Mouse (Mus musculus) liver, embryonic 13.5 days (tissue): ENCODE results near the gene Dbndd1. TPM values are rescaled to one million over a fixed set of nuclear protein-coding genes. Genes with fewer than 3 reads are reported as not detected.
"Not testable (repeated sequence)": the region's sequence is repeated elsewhere in the genome, so short reads cannot be mapped to it uniquely, and the experiment has no call there.

ENCODE experiments used
- ATAC-seq: fragments of 200-750 bp; cut with Nextera tagmentation; 2 replicates; pipeline ENCODE4 v1.8.0; 2017; ENCODE audit warnings: low read depth, mild to moderate bottlenecking, moderate number of reproducible peaks, moderate library complexity
- DNase-seq: peaks from one replicate; pipeline ENCODE4 v3.0.0; 2022
- H3K27ac ChIP-seq: fragments of 300-500 bp; sonication (generic); 2 replicates; pipeline ENCODE4 v1.5.1; 2015; ENCODE audit warnings: moderate library complexity, mild to moderate bottlenecking, inconsistent platforms
- H3K27me3 ChIP-seq: fragments of 300-500 bp; sonication (generic); 2 replicates; pipeline ENCODE4 v1.6.1; 2015; ENCODE audit warnings: mild to moderate bottlenecking, inconsistent platforms
- H3K36me3 ChIP-seq: fragments of 300-500 bp; sonication (generic); 2 replicates; pipeline ENCODE4 v1.6.1; 2015; ENCODE audit warnings: mild to moderate bottlenecking, inconsistent platforms
- H3K4me1 ChIP-seq: fragments of 300-500 bp; sonication (generic); replicated peaks from 2 replicates; pipeline ENCODE4 v1.6.1; 2015; ENCODE audit warnings: inconsistent platforms
- H3K4me2 ChIP-seq: fragments of 300-500 bp; sonication (generic); 2 replicates; pipeline ENCODE4 v1.6.1; 2015; ENCODE audit warnings: inconsistent platforms, mild to moderate bottlenecking, moderate library complexity
- H3K4me3 ChIP-seq: fragments of 300-500 bp; sonication (generic); replicated peaks from 2 replicates; pipeline ENCODE4 v1.5.1; 2015; ENCODE audit warnings: mild to moderate bottlenecking, inconsistent platforms
- H3K9ac ChIP-seq: fragments of 300-500 bp; sonication (generic); 2 replicates; pipeline ENCODE4 v1.6.1; 2015; ENCODE audit warnings: mild to moderate bottlenecking, inconsistent platforms
- H3K9me3 ChIP-seq: fragments of 300-500 bp; sonication (generic); replicated peaks from 2 replicates; pipeline ENCODE4 v1.6.1; 2016; ENCODE audit warnings: inconsistent platforms
- WGBS: fragments of 180-500 bp; shearing (Covaris S2); methylation state at CpG from one replicate; pipeline ENCODE4 v1.1.7; 2015; ENCODE audit not compliant: insufficient replicate concordance; 5-methylcytosine and 5-hydroxymethylcytosine counted together
- polyA plus RNA-seq: library from polyadenylated mRNA; unstranded; fragments of >200 nt; fragmentation: Nextera tagmentation; extraction: Ambion mirVana; gene quantifications from 2 replicates; pipeline ENCODE4 v1.2.1, GENCODE M21; 2015

The Dbndd1 gene
- polyA plus RNA-seq = 0.29 and 0.32 TPM in 2 replicates

DNA sequence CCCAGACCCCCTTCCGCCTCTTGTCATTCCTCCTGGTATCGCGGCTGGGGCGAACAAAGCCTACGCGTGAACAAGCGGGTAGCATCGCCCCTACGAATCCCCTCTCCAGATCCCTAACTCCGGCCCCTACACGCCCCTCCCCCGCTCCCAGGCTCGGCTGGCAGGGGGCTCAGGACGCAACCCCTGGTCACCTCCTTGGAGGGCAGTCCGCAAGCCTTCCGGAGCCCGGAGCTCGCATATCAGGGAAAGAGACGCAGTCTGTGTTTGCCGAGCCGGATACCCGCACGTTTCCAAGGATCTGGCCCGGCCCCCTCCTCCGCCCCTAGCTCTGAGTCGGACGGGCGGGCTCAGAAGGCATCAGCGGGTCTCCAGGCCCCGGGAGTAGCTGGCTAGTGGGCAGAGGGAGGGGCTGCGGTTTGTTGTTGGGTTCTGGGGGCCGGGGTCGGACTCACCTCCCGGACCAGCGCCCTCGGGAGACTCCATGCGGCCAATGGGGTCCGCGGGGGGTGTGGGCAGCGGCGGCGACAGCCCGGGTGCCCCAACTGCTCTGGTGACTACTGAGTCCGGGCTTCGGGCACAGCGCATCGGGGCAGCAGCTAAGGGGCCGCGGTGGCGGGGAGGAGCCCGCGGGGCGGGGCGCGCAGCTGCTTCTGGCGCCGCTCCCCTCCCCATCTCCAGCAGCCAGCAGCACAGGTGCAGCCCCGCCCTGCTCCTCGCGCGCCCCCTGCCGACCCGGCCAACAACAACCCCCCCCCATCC lies at the start of gene Dbndd1:
Gene Dbndd1, minus strand, starts transcription at position 683 of the 759 bp plus-strand sequence.
- ATAC-seq = no peak
- Histone ChIP-seq H3K4me2 (peak within 1 kb of the TSS; percentile 77), H3K27me3 (peaks cover 59% of the 10 kb centered on the region), H3K4me3 (peak within 1 kb of the TSS; percentile 59), H3K27ac (no peak within 1 kb of the TSS), H3K9me3 (no peaks in the 10 kb centered on the region), H3K9ac (peak within 1 kb of the TSS; percentile 33; the same call in 1 of the 2 replicates), H3K36me3 (no peaks in the 10 kb centered on the region), H3K4me1 (peaks cover 24% of the 10 kb centered on the region)
- no peak for DNase-seq
- WGBS = under 1% methylated on average over 59 of the region's 63 CpGs

DNA sequence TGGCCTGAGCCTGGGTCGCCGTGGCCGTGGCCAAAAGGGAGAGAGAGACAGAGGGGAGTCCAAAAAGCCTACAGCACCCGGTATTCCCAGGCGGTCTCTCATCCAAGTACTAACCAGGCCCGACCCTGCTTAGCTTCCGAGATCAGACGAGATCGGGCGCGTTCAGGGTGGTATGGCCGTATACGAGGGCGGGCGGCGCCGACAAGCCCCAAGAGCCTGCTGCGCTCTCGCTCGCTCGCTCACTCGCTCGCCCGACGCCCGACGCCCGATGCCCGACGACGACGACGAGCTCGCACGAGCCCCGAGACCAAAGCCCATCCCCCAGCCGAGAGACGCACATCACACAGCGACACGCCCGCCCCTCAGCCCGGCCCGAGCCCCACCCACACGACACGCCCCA lies 49.0 kb upstream of the Dbndd1 start:
- not testable (repeated sequence) for DNase-seq, H3K27ac ChIP-seq, H3K9me3 ChIP-seq, H3K36me3 ChIP-seq, H3K9ac ChIP-seq, H3K4me1 ChIP-seq, ATAC-seq, H3K4me2 ChIP-seq, H3K27me3 ChIP-seq, H3K4me3 ChIP-seq
- no CpG with 5 or more reads among the region's 45 CpGs for WGBS

DNA sequence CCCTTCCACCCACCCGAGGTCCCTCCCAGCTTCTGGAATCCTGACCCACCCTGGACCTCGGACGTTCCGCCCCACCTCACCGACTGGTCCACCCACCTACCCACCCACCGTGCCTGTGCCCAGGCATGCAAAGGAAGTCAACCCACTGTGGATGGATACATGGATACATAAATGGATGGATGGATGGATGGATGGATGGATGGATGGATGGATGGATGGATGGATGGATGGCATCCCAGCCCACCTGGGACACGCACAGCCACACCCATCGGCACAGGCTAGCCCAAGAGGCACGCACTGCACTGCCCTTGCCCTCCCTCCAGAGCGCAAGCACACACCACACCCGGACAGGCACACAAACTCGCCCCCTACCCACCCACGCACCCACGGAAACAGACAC lies 22.4 kb upstream of the Dbndd1 start:
- H3K27me3 ChIP-seq = peaks cover 21% of the 10 kb centered on the region
- not testable (repeated sequence) for ATAC-seq, H3K4me2 ChIP-seq, H3K27ac ChIP-seq, H3K4me3 ChIP-seq, H3K9me3 ChIP-seq, H3K9ac ChIP-seq, DNase-seq, H3K4me1 ChIP-seq
- 68% methylated on average over 7 of the region's 14 CpGs for WGBS
- H3K36me3 ChIP-seq = peaks cover 23% of the 10 kb centered on the region

DNA sequence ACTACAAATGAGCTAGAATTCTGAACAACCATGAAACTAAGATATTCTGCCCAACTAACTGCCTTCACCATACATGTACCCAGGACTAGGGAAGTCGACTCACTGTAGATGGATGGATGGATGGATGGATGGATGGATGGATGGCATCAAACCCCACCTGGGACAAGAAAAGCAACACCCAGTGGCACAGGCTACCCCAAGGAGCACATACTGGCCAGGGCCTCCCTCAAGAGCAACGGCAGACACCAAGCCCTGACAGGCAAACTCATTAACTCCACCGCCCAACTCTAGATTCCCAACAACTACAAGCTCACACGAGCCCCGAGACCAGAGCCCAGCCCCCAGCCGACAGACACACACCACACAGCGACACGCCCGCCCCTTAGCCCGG lies 21.7 kb upstream of the Dbndd1 start:
- no peak overlapping the region for H3K4me3 ChIP-seq
- no peak overlapping the region for H3K4me2 ChIP-seq
- H3K36me3 ChIP-seq = peaks cover 23% of the 10 kb centered on the region
- no peaks in the 10 kb centered on the region for H3K9me3 ChIP-seq
- no peak overlapping the region for H3K9ac ChIP-seq
- WGBS = 20% methylated on average over 10 of the region's 10 CpGs
- H3K4me1 ChIP-seq = no peaks in the 10 kb centered on the region
- DNase-seq = no peak
- ATAC-seq = no peak
- no peak overlapping the region for H3K27ac ChIP-seq
- peaks cover 21% of the 10 kb centered on the region for H3K27me3 ChIP-seq

DNA sequence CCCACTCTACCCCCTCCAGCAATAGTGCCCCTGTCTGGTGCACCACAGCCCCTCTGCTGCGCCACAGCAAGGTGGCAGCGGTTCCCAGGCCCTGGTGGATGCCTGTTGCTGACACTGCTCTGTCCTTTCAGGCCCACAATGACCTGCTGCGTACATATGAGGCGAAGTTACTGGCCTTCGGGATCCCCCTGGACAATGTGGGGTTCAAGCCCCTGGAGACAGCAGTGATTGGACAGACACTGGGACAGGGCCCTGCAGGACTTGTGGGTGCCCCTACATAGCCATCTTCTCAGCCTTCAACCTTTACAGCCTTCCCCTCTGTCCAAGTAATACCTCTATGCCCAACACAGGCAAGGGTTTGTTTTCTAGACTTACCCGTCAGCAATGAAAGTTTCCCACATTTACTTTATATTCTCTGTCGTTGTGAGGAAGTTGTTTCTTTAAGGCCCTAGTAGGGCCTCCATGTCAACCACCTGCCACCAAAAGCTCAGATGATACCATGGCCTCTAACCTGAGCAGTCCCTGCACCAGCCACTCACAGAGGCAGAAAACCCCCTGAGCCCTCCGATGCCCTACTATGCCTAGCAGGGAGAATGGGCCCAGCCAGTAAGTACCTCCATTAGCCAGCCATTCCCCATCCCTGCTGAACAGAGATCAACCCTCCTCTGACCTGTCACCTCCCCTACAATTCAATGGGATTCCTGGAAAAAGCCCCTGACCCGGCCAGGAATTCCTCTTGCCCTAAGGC lies 21.2 kb upstream of the Dbndd1 start:
- no peak overlapping the region for H3K9ac ChIP-seq
- no peak overlapping the region for H3K27ac ChIP-seq
- no peaks in the 10 kb centered on the region for H3K9me3 ChIP-seq
- no peak overlapping the region for H3K4me3 ChIP-seq
- H3K4me2 ChIP-seq = no peak overlapping the region
- H3K27me3 ChIP-seq = peaks cover 21% of the 10 kb centered on the region
- DNase-seq = no peak
- 75% methylated on average over 9 of the region's 9 CpGs for WGBS
- H3K36me3 ChIP-seq = peaks cover 29% of the 10 kb centered on the region
- no peaks in the 10 kb centered on the region for H3K4me1 ChIP-seq
- no peak for ATAC-seq

DNA sequence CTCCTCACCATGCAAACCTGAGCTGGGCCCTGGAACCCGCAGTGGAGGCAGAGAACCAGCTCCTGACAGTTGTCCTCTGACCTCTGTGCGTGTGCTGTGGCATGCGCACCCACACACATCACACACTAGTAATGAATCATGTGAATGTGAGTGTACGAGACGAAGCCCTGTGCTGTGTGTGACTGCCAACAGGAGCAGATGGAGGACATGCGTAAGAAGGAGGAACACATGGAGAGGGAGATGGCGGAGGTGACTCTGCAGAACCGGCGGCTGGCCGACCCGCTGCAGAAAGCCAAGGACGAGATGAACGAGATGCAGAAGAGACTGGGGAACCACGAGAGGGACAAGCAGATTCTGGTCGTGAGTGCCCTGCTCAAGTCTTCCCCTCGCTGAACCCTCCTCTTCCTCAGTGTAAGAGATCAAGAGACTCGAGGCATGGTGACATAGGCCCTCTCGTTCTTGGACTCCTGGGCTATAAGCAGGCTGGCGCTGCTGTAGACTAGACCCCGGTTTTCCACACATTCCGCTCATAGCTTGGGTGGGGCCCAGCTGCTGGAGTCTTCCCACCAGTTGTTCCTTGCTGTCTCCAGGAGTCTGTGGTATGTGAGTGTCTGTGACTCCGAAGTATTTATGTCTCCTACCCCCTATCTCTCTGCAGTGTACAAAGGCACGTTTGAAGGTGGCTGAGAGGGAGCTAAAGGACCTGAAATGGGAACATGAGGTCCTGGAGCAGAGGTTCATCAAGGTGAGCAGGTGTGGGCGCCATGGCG lies 12.6 kb upstream of the Dbndd1 start:
- Histone ChIP-seq H3K36me3 (peaks cover 64% of the 10 kb centered on the region), H3K4me2 (no peak overlapping the region), H3K4me3 (no peak overlapping the region), H3K4me1 (no peaks in the 10 kb centered on the region), H3K27ac (no peak overlapping the region), H3K9ac (no peak overlapping the region), H3K9me3 (no peaks in the 10 kb centered on the region), H3K27me3 (no peaks in the 10 kb centered on the region)
- DNase-seq (no peak), ATAC-seq (no peak)
- 82% methylated on average over 25 of the region's 25 CpGs for WGBS

DNA sequence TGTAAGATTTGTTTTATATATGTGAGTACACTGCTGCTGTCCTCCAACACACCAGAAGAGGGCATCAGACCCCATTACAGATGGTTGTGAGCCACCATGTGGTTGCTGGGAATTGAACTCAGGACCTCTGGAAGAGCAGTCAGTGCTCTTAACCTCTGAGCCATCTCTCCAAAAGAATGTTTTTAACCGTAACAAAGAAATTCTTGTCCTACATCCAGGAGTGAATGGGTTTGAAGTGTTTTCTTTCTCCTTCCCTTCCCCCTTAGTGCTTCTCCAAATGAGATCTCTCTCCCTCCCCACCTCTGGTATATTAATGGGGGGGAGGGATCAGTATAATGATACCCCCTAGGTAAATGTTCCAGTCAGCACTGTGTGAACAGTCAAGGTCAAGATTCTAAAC lies 4.8 kb upstream of the Dbndd1 start:
- H3K9ac ChIP-seq, H3K4me3 ChIP-seq, ATAC-seq, H3K4me2 ChIP-seq, H3K9me3 ChIP-seq, DNase-seq, H3K27ac ChIP-seq: not testable (repeated sequence)
- 88% methylated on average over 1 of the region's 1 CpGs for WGBS
- H3K27me3 ChIP-seq = peaks cover 30% of the 10 kb centered on the region
- peaks cover 17% of the 10 kb centered on the region for H3K4me1 ChIP-seq
- H3K36me3 ChIP-seq = peaks cover 25% of the 10 kb centered on the region

DNA sequence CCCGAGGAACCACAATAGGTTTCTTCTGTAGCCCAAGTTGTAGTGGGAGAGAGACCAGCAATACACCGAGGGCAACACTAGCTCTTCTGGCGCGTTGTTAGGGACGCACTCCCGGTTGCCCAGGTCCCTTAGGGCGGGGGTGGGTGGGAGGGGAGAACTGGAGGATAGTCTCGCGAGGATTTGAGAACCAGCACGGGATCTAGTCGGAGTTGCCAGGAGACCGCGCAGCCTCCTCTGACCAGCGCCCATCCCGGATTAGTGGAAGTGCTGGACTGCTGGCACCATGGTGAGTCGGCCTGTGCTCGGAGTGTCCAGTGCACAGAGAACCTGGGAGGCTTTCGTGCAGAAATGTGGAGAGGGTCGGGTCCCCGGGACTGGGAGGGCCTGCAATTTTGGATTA lies 3.4 kb upstream of the Dbndd1 start, which contains the start of gene Gas8:
Gene Gas8, plus strand, starts transcription at position 168 of the 400 bp plus-strand sequence.
- Histone ChIP-seq H3K27ac (no peak within 1 kb of the TSS), H3K36me3 (peaks cover 16% of the 10 kb centered on the region; the same call in 1 of the 2 replicates), H3K27me3 (peaks cover 43% of the 10 kb centered on the region), H3K4me1 (peaks cover 24% of the 10 kb centered on the region), H3K9me3 (no peaks in the 10 kb centered on the region), H3K4me3 (peak within 1 kb of the TSS; percentile 66), H3K4me2 (peak within 1 kb of the TSS; percentile 82), H3K9ac (peak within 1 kb of the TSS; percentile 64)
- DNase-seq (peak; percentile 68), ATAC-seq (peak; percentile 83)
- WGBS = under 1% methylated on average over 20 of the region's 20 CpGs

DNA sequence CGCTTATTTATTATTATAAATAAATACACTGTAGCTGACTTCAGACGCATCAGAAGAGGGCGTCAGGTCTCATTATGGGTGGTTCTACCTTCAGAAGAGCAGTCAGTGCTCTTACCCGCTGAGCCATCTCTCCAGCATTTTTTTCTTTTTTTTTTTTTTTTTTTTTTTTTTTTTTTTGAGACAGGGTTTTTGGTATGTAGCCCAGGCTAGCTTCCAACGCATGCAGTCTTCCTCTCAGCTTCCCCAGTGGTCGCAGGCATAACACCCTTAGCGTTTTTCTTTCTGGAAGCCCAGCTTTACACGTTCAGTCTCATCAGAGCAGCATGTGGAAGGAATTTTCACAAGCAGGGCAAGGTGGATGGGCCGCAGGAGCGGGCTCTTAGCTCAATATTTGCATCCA lies 2.9 kb upstream of the Dbndd1 start:
- 0 out of 2 replicates have a peak, but pooled peaks cover 11% of the 10 kb centered on the region for H3K36me3 ChIP-seq
- DNase-seq (no peak), ATAC-seq (no peak)
- WGBS = 34% methylated on average over 10 of the region's 10 CpGs
- H3K27ac ChIP-seq = no peak overlapping the region
- H3K4me3 ChIP-seq = peak overlapping the region; percentile 66
- 0 out of 2 replicates have a peak overlapping the region, but pooled peaks have one; percentile 3 for H3K9ac ChIP-seq
- H3K4me1 ChIP-seq = peaks cover 24% of the 10 kb centered on the region
- peaks cover 48% of the 10 kb centered on the region for H3K27me3 ChIP-seq
- H3K4me2 ChIP-seq = peak overlapping the region; percentile 82
- H3K9me3 ChIP-seq = no peaks in the 10 kb centered on the region

DNA sequence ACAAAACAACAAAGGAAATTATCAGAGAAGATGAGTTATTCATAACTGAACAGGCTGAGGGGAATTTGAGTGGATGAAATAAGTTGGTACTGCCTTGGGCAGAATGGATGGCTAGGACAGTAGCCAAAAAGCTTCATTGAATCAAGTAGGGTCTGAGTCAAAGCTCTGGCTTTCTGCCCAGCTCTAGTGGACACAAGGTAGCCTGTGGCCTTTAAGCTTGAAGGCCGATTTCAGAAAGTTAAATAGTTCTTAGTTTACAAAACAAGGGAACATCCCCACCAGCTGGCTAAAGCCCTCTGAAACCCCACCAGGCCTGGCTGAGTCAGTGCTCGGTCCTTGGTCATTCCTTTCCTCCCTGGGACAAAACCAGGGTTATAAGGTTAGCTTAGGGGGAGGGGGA lies 1.3 kb upstream of the Dbndd1 start:
- 40% methylated on average over 2 of the region's 2 CpGs for WGBS
- ATAC-seq = no peak

DNA sequence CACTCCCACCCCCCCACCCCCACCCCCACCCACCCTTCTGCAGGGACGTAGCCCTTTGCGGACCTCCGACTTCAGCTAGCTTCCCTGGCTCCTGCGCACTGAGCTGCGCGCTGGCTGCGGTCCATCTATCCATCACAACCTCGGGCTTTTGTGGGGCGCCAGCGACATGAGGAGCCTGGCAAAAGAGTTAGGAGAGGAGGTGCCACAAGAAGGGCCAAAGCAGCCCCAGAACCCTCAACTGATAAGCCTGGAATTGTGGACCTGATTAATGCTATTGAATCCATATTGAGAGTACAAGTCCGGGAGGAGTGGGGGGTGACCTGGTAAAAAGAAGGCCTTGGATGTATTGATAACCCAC lies 256 bp upstream of the Dbndd1 start:
- no peak overlapping the region for H3K9ac ChIP-seq
- H3K4me2 ChIP-seq = peak overlapping the region; percentile 77
- WGBS = 5% methylated on average over 11 of the region's 11 CpGs
- no peaks in the 10 kb centered on the region for H3K36me3 ChIP-seq
- no peak overlapping the region for H3K27ac ChIP-seq
- no peaks in the 10 kb centered on the region for H3K9me3 ChIP-seq
- peak overlapping the region; percentile 59 for H3K4me3 ChIP-seq
- H3K4me1 ChIP-seq = peaks cover 24% of the 10 kb centered on the region
- DNase-seq (no peak), ATAC-seq (no peak)
- peaks cover 59% of the 10 kb centered on the region for H3K27me3 ChIP-seq

More for the DNA sequence above, 1.3 kb upstream of the Dbndd1 start:
- no peak overlapping the region for H3K27ac ChIP-seq
- no peak overlapping the region for H3K4me3 ChIP-seq
- peaks cover 24% of the 10 kb centered on the region for H3K4me1 ChIP-seq
- H3K9me3 ChIP-seq = no peaks in the 10 kb centered on the region
- H3K4me2 ChIP-seq = no peak overlapping the region
- H3K27me3 ChIP-seq = peaks cover 59% of the 10 kb centered on the region
- 0 out of 2 replicates have a peak, but pooled peaks cover 3% of the 10 kb centered on the region for H3K36me3 ChIP-seq
- H3K9ac ChIP-seq = no peak overlapping the region
- no peak for DNase-seq
